Mouse (Mus musculus) spleen, postnatal 4 days (tissue): ENCODE data around the gene C87436.
A peak's percentile ranks its signal among the peaks of the same experiment; 100 is the strongest.
"Not testable (repeated sequence)": the region's sequence is repeated elsewhere in the genome, so short reads cannot be mapped to it uniquely, and the experiment has no call there.

Source experiments
- DNase-seq, 2 experiments: peaks; one replicate each; pipeline ENCODE4 v3.0.0; 2022; ENCODE audit warnings: low spot score in 2 of 2

Gene C87436

GRCm38 (mm10) chr6:86481871-86482270, 43.7 kb downstream of the C87436 start:
- no peak for DNase-seq

DNA sequence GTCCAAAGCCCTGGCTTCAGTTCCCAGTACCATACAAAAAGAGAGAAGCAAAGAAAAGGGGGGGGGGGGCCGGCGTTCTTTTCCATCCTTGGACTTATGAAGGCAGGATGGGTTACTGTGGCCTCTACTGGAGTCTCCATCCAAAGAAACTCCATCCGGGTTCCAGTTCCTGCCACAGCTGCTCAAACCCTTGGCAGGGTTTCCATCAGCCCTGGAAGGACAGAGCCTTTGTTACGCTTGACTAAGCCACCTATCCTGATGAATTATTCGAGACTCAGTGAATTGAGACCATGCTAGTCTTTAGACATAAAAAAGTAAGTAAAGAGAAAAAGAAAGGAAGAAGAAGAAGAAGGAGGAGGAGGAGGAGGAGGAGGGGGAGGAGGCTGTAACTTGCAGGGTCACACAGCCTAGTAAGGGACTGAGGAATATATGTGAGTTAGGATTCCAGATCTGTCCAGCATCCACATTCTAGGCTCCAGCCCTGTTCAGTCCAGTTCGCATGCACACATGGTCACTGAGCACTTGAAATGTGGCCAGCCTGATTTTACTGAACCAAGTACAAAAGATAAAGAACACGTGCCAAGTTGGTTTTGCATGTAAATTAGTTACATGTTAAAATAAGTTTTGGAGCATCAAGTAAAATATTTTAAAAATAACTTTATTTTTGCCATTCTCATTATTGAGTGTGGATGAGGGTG, 47.9 kb downstream of the C87436 start:
- DNase-seq: no peak

DNA sequence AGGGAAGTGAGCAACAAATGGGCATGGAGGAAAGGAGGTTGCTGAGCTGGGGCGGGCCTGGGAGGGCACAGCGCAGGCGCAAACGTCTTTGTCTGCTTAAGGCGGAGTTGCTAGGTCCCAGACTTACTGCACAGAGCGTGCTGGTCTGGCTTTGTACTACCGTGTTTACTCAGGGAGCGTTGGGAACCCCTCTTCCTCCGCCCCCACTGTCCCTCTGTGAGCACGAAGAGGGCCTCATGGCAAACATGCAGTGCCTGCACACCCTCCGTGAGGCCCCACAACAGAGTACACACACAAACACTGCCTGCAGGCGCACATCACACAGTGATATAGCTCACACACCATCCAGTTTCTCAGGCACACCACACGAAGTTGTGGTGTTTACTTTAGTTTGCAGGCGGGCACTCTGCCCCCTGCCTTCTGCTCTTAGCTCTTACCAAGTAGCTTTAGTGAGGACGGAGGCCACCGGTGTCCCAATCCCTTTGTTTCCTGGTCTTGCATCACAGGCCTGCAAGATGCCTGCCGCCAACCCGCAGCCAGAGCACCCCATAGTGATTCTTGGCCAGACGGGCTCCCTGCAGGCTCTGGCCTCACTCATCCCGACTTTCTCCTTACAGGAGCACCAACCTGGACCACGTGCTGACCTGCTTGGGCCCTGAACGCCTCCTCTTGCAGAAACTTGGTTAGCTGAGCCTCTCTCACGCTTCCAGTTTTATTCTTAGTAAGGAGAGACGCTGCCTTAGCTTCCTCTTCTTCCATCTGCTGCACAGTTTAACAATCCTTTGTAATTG, 49.4 kb downstream of the C87436 start:
- DNase-seq: peak; percentile 82 to 90

GRCm38 (mm10) chr6:86488149-86488485, 49.9 kb downstream of the C87436 start:
- DNase-seq: peak in 1 of 2 experiments; percentile 21

- peak in 1 of 2 experiments; percentile 18 for DNase-seq
Observed at GRCm38 (mm10) chr6:86489945-86490344, 51.8 kb downstream of the C87436 start.

DNA sequence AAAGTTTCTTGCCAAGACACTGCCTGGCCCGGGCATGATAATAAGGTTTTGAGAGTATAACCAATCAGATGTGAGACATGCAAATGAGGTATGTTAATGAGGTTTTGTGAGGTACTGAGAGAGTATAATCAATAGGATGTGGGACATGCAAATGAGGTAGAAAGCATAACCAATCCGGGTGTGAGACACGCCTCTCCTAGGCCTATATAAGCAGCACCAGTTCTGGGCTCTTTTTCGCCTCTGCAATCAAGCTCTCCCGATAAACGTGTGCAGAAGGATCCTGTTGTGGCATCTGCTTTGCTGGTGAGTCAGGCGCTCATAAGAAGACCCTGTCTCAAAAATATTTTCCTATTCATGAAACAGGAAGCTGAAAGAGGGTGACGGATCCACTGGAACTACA, 52.2 kb downstream of the C87436 start:
- DNase-seq: not testable (repeated sequence)

DNA sequence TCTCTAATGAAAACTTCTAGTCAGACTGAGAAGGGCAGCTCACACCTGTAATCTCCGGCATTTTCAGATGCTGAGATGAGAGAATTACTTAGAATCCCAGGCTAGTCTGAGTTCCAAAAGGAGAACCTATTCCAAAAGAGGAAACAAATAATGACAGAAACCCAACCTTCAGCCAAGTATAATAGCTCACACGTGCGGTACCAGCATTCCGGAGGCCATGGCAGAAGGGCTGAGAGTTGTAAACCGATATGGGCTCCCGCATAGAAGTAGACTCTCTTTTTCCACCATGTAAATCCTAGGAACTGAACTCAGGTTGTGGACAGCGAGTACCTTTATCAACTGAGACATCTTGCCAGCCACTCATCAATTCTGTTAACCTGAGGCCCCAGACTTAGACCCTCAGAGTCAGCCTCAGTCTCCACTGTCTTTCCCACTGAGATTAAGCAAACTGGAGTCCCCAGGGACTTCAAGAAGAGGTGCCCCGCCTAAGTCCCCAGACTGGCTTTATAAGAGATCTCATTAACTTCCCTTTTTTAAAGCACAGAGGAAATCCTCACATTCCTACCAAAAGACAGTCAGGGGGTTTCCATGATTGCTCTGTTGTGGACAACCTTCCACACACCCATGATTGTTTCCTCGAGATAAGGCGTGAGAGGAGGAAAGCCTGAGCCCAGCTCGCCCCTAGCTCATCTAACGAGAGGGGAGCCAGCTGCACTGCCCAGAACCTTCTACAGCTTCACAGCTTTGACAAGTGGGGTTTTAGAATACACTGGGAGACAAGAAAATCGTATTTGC, 55.5 kb downstream of the C87436 start:
- DNase-seq: no peak

- no peak for DNase-seq
Observed at GRCm38 (mm10) chr6:86494767-86495166, 56.6 kb downstream of the C87436 start.

DNA sequence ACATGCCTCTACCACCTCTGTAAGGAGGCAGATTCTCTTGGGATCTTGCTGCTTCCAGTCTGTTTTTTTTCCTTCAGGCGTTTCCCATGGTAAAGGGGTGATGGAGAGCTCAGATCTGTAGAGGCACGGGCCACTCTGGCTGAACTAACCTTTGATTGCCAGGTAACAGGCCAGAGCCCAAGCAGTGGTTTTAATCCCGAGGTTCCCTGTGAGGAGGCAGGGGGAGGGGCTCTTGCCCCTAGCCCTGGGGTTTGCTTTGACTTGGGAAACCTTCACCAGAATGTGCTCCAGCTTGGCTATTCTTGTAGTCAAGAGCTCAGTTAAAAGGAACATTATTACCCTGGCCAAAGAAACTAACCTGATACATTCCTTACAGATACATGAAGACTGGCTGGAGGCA, 57.5 kb downstream of the C87436 start:
- no peak for DNase-seq

DNA sequence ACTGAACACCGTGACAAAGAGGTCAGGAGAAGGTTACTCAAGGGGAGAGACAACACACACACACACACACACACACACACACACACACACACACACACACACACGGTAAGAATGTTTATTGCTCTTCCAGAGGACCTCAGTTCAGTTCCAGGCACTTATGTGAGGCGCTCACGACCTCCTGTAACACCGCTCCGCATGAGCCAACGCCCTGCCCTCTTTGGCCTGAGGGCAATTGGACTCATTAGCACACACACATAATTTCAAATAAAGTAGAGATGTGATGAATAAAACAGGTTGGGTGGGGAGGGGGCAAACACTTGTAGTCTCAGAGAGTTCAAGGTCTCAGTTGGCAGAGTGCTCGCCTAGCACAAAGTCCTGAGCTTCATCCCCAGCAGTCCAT, 58.0 kb downstream of the C87436 start:
- DNase-seq: no peak

- DNase-seq: no peak
Observed at GRCm38 (mm10) chr6:86496585-86496984, 58.4 kb downstream of the C87436 start.

DNA sequence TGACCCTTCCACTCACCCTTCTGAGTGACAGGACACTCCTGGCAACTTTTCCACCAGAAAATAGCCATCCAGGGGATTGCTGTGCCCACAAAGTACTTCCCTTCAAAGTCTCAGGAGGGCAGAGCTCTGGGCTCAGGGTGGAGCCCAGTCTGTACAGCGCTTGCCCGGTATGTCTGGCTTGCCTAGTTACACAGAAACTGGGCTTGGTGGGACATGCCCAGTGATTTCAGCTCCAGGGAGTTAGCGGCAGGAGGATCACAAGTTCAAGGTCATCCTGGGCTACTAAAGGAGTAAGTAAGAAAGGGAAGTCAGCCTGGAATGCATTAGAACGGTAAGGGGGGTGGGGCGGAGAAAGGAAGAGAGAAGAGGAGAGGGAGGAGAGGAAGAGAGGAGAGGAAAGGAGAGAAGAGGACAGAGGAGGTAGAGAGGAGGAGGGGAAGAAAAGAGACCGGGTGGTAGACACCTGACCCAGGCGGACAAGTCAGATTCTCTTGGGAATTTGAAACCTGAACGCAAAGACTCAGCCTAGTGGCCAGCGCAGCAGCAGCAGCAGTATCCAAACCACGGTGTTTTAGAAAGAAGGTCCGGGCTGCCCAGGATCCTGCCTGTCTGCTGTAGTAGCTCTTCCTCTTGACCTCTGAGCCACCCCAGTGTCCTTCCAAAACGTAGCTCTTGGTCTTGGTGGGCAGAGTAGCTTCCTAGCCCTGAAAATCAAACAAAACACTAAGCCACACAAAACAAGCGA, 59.1 kb downstream of the C87436 start:
- no peak for DNase-seq

DNA sequence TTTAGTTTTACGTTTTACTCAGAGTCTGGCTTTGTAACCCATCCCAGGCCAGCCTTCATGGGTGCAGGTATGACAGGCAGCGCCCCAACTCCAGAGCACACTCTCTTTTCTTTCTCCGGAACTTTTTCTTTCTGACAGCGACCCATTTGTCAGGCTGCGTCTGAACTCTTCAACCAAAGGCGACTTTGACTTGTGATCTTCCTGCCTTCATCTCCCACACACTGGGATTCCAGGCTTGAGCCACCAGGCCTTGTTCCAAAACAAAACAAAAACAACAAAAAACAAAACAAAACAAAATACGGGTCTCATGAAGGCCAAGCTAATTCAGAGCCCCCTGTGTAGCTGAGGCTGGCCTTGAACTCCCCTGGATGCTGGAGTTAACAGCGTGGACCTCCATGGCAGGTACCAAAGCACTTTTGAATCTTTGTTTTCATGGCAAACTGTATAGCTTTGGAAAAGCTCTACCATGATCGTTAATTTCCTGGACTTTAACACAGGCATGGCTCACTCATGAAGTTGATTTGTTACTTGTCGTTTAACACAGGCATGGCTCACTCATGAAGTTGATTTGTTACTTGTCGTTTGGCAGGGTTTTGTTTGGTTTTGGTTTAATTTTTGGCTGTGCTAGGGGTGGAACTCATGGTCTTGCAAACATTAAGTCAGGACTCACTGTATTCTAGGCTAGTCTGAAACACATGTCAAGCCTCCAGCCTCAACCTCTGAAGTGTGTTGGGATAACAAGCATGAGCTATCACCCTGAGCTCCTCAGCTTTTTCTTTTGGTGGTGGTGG, 60.0 kb downstream of the C87436 start:
- no peak for DNase-seq

- no peak for DNase-seq
Observed at GRCm38 (mm10) chr6:86499571-86500109, 61.5 kb downstream of the C87436 start.

GRCm38 (mm10) chr6:86503513-86503912, 65.3 kb downstream of the C87436 start:
- DNase-seq: no peak

DNA sequence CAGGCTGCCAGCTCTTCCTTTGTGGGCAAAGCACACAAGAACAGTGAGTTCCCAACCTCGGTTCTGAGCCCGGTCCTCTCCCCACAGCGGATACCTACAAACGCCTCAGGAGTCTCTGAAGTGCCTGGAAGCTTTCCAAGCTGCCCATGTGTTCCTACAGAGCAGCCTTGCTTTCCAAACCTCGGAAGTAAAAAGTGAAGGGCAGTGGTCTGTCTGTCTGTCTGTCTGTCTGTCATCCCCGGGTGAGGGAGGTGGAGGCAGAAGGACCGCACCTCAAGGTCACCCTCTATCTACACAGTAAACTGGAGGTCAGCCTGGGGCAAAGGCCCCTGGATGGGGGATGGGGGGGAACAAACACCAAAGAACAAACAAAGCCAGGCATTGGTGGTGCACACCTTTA, 67.5 kb downstream of the C87436 start:
- no peak for DNase-seq

DNA sequence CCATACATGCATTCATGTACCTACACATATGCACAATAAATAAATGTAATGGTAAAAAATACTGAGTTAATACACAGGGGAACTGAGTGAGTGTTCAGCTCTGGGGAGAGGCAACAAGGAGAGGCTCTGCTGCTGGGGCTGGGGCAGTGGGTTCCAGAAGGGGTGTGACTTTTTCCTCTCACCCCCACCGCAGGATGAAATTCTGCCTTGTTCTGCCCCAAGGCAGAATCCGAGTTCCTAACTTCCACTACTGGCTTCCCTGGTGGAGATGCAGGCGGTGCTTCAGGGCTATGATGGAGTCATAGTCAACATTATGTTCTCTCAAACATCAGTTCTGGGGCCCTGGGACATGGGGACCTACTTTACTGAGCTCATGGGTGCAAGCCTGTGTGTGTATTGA, 68.1 kb downstream of the C87436 start:
- no peak for DNase-seq

DNA sequence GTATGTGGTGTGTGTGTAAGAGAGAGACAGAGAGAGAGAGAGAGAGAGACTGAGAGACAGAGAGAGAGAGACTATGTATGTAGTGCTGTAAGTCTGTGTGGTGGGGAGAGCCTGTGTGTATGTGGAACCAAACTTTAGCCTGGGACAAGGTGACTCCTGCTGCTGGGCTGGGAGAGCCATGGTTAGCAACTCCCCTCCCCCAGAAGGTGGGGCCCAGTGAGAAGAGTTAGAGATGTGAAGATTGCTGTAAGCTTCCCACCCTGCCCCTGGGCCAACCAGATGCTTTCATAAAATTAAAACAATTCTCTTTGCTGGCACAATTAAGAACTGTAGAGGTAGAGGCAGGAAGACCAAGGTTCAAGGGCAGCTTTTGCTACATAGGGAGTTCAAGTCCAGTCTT, 68.9 kb downstream of the C87436 start:
- no peak for DNase-seq

DNA sequence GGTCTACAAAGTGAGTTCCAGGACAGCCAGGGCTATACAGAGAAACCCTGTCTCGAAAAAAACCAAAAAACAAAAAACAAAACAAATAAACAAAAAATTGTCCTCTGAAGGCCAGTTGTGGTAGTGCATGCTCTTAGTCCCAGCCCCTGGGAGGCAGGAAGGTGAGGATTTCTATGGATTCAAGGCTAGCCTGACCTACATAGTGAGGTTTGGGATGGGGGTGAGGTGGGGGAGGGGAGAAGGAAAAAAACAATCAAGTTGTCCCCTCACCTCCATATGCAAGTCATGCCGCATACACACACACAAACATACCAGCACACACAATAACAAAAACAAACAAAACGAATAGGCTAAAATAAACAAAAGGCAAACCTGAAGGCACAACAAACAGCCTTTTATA, 70.6 kb downstream of the C87436 start:
- no peak for DNase-seq

- no peak for DNase-seq
Observed at GRCm38 (mm10) chr6:86509194-86509865, 71.2 kb downstream of the C87436 start.
